Mouse (Mus musculus) megakaryocyte progenitor cell, adult 5-6 weeks (primary cell): ENCODE data around the gene Muc2. TPM values are rescaled to one million over a fixed set of nuclear protein-coding genes. Genes with fewer than 3 reads are reported as not detected.

ENCODE experiments used
- ATAC-seq: replicated peaks from 2 replicates; pipeline ENCODE4 v1.8.0; 2016; ENCODE audit warnings: mild to moderate bottlenecking, moderate TSS enrichment, inconsistent platforms; ENCODE audit not compliant: poor library complexity
- total RNA-seq, 2 experiments: library from RNA; stranded (forward) in 1 of 2; stranded (reverse) in 1 of 2; fragments of 157-497, 149-512 nt in 1 of 2; fragments of 200-1000 nt in 1 of 2; gene quantifications; 2 replicates each; pipeline versions ENCODE4 v1.2.3 to v1.2.4; 2015 to 2017

Gene Muc2
- total RNA-seq, 2 experiments from 2014 or later: not detected

DNA sequence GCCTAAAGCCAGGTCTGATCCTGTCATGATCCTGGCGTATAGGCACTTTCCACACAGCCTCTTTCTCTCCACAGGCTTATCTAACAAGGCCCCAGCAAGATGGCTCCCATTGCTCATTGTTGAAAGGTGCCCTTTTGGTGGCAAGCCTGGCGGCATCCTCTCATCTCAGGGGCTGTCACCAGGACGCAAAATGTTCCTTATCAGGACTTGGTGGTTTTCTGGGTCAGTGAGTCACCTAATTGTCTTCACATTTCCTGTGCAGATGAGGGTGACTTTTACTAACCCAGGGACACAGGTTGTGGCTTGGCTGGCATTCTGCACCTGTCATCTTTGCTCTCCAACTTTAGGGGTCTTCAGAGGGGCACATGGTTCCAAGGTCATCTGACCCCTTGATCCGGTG, 68.2 kb downstream of the Muc2 start:
- peak; percentile 28; the same call in 1 of the 2 replicates for ATAC-seq

DNA sequence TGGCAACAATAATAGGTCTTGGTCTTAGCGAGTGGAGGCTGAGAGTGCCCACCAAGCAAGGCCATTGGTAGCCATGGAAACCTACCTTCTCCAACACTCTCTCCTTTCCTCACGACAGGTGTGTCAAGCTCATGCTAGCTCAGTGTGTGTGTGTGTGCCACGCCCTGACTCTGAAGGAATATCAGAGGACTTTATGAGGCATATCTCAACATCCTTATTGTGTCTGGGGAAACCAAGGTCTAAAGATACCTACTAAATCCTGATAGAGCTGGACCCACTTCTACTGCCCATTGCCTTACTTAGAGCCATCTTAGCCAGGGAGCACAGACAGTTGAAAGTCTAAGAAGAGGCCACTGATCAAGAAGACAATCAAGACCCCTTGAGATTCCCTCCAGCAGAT, 80.4 kb downstream of the Muc2 start:
- peak; percentile 6; the same call in 1 of the 2 replicates for ATAC-seq

DNA sequence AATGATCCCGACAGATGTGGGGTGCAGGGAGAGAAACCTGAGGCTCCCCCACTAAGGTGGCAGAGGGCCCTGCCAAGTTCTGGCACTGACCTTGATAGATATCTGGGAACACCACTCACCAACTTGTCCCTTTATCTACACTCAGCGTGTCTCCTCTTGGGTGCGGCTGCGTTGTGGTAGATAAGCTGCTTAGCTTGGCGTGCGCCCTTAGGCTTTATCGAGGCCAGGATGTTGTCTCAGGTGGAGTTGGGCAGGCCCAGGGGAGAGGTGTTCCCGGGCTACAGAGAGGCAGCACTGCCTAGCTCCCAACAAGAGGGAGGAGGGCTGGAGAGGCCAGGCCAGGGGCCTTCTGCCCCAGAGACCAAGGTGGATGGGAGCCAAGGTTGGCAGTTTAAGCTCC, 80.8 kb downstream of the Muc2 start:
- peak; percentile 91 for ATAC-seq

DNA sequence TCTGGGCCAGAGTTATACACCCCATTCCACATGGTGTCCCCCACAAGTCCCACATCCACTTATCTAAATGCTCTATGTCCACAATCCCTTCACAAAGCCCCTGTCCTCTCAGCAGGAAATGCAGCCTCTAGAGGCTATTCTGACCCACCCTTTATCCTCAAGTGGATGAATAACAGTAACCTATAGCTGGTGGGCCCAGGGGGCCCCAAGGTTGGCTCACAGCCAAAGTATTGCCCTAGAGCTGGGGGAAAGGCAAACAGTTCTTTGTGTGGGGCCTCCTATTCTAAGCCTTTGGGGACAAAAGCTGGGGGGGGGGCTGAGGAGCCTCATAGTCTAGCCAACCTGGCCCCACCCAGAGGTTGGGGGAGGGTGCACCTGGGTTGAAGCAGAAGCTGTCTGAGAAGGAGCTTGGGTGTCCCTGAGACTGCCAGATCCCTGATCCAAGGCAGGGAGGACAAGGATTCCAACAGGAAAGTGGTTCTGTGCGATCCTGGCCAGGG, 82.0 kb downstream of the Muc2 start:
- ATAC-seq: no peak

DNA sequence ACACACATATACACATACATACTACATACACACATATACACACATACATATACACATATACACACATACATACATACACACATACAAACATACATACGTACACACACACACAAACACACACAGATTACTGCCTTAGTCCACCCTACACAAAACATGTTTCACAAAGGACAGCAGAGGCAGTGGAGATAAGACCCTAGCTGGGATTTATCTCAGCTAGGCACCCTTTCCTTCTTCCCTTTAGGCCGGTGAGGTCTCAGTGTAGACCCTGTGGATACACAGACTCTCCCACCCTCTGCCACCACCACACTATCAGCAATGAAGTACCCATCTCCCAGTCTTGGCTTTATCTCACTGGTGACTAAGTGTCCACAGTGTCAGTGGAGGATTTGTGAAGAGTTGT, 84.7 kb downstream of the Muc2 start:
- peak; percentile 16; the same call in 1 of the 2 replicates for ATAC-seq

DNA sequence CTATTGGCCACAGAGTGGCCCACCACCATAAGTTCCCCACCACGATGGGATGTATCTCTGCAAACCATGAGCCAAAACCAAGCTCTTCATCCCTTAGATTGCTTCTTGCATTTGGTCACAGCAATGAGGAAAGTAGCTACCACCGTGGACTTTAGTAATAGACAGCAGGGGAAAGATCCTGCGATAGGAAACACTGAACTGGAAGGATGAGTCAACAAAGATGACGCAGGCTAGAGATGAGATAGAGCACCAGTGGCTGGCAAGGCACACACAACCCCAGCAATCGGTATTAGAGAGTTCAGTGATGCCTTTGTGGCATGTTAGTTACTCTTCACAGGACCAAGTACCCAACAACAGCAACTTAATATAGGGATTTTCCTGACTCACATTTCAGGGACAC, 86.1 kb downstream of the Muc2 start:
- no peak for ATAC-seq

DNA sequence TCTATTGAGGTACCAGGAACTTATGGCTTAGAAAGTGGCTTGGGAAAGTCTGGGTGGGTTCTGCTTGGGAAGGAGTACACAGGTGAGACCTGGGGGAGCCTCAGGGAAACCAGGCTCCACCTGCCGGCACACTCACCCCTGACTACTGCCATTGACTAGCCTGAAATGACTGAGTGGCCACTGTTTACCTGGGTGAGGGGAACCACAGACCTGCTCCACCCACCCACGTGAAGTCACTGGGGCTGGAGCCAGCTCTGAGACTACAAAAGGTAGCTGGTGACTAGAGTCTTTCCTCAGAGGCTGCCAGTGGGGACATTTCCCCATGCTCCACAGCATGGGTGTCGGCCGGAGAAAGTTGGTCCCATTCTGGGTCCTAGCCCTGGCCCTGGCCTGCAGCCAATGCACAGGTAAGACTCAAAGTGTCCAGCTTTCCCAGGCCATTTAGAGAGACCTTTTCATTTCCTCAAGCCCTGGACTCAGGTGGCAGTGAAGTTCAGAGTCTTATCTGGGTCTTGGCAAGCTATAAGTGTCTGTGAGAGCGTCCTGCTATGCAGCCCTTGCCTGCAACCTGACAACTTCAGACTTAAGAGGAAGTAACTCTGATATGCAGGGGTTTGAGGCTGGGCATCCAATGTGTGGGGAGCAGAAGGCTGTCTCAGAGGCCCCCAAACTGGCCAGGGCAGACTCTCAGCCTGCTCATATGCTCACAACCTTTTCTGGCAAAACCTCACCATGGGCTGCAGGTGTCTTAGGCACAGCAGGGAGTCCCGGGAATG, 98.7 kb downstream of the Muc2 start, which contains the start of gene Muc5ac:
TSS of gene Muc5ac (plus strand) at position 296 of the 776 bp plus-strand sequence.
- ATAC-seq: no peak

DNA sequence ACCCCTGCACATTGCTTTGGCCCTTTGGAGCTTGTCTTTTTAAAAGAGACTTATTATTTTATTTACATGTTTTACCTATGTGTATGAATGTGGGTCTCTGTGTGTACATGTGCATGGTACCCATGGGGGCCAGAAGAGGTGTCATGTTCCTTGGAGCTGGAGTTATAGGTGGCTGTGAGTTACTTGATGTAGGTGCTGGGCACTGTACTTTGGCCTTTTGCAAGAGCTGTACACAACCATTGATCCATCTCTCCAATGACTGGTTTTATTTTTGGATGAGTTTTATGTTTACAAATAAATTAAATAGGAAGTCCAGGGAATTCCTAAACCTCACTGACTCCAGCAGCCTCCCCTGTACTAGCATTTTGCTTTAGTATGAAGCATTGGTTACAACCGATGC, 104.1 kb downstream of the Muc2 start:
- no peak for ATAC-seq

DNA sequence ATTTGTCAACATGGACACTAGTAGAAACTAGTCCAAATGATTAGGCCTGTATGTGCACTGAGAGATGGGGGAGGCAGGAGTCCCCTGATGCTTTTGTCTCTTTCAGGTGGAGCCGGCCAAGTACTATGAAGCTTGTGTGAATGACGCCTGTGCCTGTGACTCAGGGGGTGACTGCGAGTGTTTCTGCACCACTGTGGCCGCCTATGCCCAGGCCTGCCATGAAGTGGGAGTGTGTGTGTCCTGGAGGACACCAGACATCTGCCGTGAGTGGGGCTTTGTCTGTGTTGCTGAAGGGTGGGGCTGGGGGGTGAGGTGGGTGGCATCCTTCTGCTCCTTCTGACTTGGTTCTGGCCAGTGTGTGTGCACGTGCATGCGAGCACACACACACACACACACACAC, 113.1 kb downstream of the Muc2 start:
- ATAC-seq: no peak

Other genes starting within 250 kb of the Muc2 start
- 14.2 and 14.4 TPM in 2 replicates for gene Pidd1, start 246.3 kb upstream of the Muc2 start, total RNA-seq (2015)
- 9.7 and 11.2 TPM in 2 replicates for gene Pidd1, start 246.3 kb upstream of the Muc2 start, total RNA-seq (2017)
- gene Rplp2, start 243.0 kb upstream of the Muc2 start, total RNA-seq (2015): 2,968 and 3,129 TPM in 2 replicates
- gene Rplp2, start 243.0 kb upstream of the Muc2 start, total RNA-seq (2017): 2,070 and 2,265 TPM in 2 replicates
- 44.5 and 44.9 TPM in 2 replicates for gene Pnpla2, start 235.1 kb upstream of the Muc2 start, total RNA-seq (2015)
- 15.6 and 20.1 TPM in 2 replicates for gene Pnpla2, start 235.1 kb upstream of the Muc2 start, total RNA-seq (2017)
- gene Cracr2b, start 229.2 kb upstream of the Muc2 start, total RNA-seq (2015): 8.6 and 8.9 TPM in 2 replicates
- 11.4 and 16.6 TPM in 2 replicates for gene Cracr2b, start 229.2 kb upstream of the Muc2 start, total RNA-seq (2017)
- gene Cd151, start 222.9 kb upstream of the Muc2 start, total RNA-seq (2015): 11.0 and 14.7 TPM in 2 replicates
- gene Cd151, start 222.9 kb upstream of the Muc2 start, total RNA-seq (2017): 14.5 and 22.1 TPM in 2 replicates
- gene Polr2l, start 215.2 kb upstream of the Muc2 start, total RNA-seq (2015): 31.3 and 40.2 TPM in 2 replicates
- 45.0 and 46.7 TPM in 2 replicates for gene Polr2l, start 215.2 kb upstream of the Muc2 start, total RNA-seq (2017)
- 18.3 and 23.9 TPM in 2 replicates for gene Tspan4, start 215.1 kb upstream of the Muc2 start, total RNA-seq (2015)
- gene Tspan4, start 215.1 kb upstream of the Muc2 start, total RNA-seq (2017): 38.2 and 39.1 TPM in 2 replicates
- gene Chid1, start 150.5 kb upstream of the Muc2 start, total RNA-seq (2015): 5.8 and 6.3 TPM in 2 replicates
- 31.2 and 38.7 TPM in 2 replicates for gene Chid1, start 150.5 kb upstream of the Muc2 start, total RNA-seq (2017)
- gene Ap2a2, start 128.2 kb upstream of the Muc2 start, total RNA-seq (2015): 18.3 and 20.0 TPM in 2 replicates
- gene Ap2a2, start 128.2 kb upstream of the Muc2 start, total RNA-seq (2017): 23.4 and 23.6 TPM in 2 replicates
- 0.37 and 0.77 TPM in 2 replicates for gene Muc6, start 35.0 kb upstream of the Muc2 start, total RNA-seq (2015)
- 0.08 and 0.10 TPM in 2 replicates for gene Muc6, start 35.0 kb upstream of the Muc2 start, total RNA-seq (2017)
- not detected in 2 replicates for gene Muc5ac, start 98.6 kb downstream of the Muc2 start, total RNA-seq (2015)
- gene Muc5ac, start 98.6 kb downstream of the Muc2 start, total RNA-seq (2017): not detected in 2 replicates
- 0.10 TPM in 2 replicates for gene Muc5b, start 148.7 kb downstream of the Muc2 start, total RNA-seq (2015)
- gene Muc5b, start 148.7 kb downstream of the Muc2 start, total RNA-seq (2017): 0.03 TPM in 1 of 2 replicates, not detected in the other
- gene Tollip, start 228.2 kb downstream of the Muc2 start, total RNA-seq (2015): 26.9 and 27.8 TPM in 2 replicates
- 26.6 and 30.6 TPM in 2 replicates for gene Tollip, start 228.2 kb downstream of the Muc2 start, total RNA-seq (2017)